Mouse (Mus musculus): ENCODE data around the gene Pkhd1. TPM values are rescaled to one million over a fixed set of nuclear protein-coding genes. Genes with fewer than 3 reads are reported as not detected.

Gene Pkhd1
- total RNA-seq (2017) = not detected in 2 replicates

GRCm38 (mm10) chr1:20617849-20618530 is at the start of gene Pkhd1:
TSS of gene Pkhd1 (minus strand) at chr1:20618064.
- ATAC-seq (replicated peaks in 1 of 2; ENCODE audit: insufficient read depth in 1 of 2, low FRiP score in 2 of 2, low TSS enrichment in 1 of 2, low read depth in 1 of 2, poor library complexity in 2 of 2, severe bottlenecking in 2 of 2) = no peak

- no peak for ATAC-seq (replicated peaks in 1 of 2; ENCODE audit: insufficient read depth in 1 of 2, low FRiP score in 2 of 2, low TSS enrichment in 1 of 2, low read depth in 1 of 2, poor library complexity in 2 of 2, severe bottlenecking in 2 of 2)
Observed at GRCm38 (mm10) chr1:20667567-20667966, 49.7 kb upstream of the Pkhd1 start.

- ATAC-seq (replicated peaks in 1 of 2; ENCODE audit: insufficient read depth in 1 of 2, low FRiP score in 2 of 2, low TSS enrichment in 1 of 2, low read depth in 1 of 2, poor library complexity in 2 of 2, severe bottlenecking in 2 of 2) = no peak
Observed at GRCm38 (mm10) chr1:20666233-20666632, 48.4 kb upstream of the Pkhd1 start.

GRCm38 (mm10) chr1:20655085-20655484 is 37.2 kb upstream of the Pkhd1 start:
- ATAC-seq (replicated peaks in 1 of 2; ENCODE audit: insufficient read depth in 1 of 2, low FRiP score in 2 of 2, low TSS enrichment in 1 of 2, low read depth in 1 of 2, poor library complexity in 2 of 2, severe bottlenecking in 2 of 2) = no peak

GRCm38 (mm10) chr1:20653513-20654506 is 35.9 kb upstream of the Pkhd1 start:
- ATAC-seq (replicated peaks in 1 of 2; ENCODE audit: insufficient read depth in 1 of 2, low FRiP score in 2 of 2, low TSS enrichment in 1 of 2, low read depth in 1 of 2, poor library complexity in 2 of 2, severe bottlenecking in 2 of 2) = no peak

- ATAC-seq (replicated peaks in 1 of 2; ENCODE audit: insufficient read depth in 1 of 2, low FRiP score in 2 of 2, low TSS enrichment in 1 of 2, low read depth in 1 of 2, poor library complexity in 2 of 2, severe bottlenecking in 2 of 2) = no peak
Observed at GRCm38 (mm10) chr1:20634856-20635255, 17.0 kb upstream of the Pkhd1 start.

- ATAC-seq (replicated peaks in 1 of 2; ENCODE audit: insufficient read depth in 1 of 2, low FRiP score in 2 of 2, low TSS enrichment in 1 of 2, low read depth in 1 of 2, poor library complexity in 2 of 2, severe bottlenecking in 2 of 2) = no peak
Observed at GRCm38 (mm10) chr1:20633276-20633869, 15.5 kb upstream of the Pkhd1 start.

GRCm38 (mm10) chr1:20624564-20624963 is 6.7 kb upstream of the Pkhd1 start:
- ATAC-seq (replicated peaks in 1 of 2; ENCODE audit: insufficient read depth in 1 of 2, low FRiP score in 2 of 2, low TSS enrichment in 1 of 2, low read depth in 1 of 2, poor library complexity in 2 of 2, severe bottlenecking in 2 of 2) = no peak

GRCm38 (mm10) chr1:20623375-20623774 is 5.5 kb upstream of the Pkhd1 start:
- no peak for ATAC-seq (replicated peaks in 1 of 2; ENCODE audit: insufficient read depth in 1 of 2, low FRiP score in 2 of 2, low TSS enrichment in 1 of 2, low read depth in 1 of 2, poor library complexity in 2 of 2, severe bottlenecking in 2 of 2)

- no peak for ATAC-seq (replicated peaks in 1 of 2; ENCODE audit: insufficient read depth in 1 of 2, low FRiP score in 2 of 2, low TSS enrichment in 1 of 2, low read depth in 1 of 2, poor library complexity in 2 of 2, severe bottlenecking in 2 of 2)
Observed at GRCm38 (mm10) chr1:20620611-20621010, 2.7 kb upstream of the Pkhd1 start.

GRCm38 (mm10) chr1:20619363-20619762 is 1.5 kb upstream of the Pkhd1 start:
- no peak for ATAC-seq (replicated peaks in 1 of 2; ENCODE audit: insufficient read depth in 1 of 2, low FRiP score in 2 of 2, low TSS enrichment in 1 of 2, low read depth in 1 of 2, poor library complexity in 2 of 2, severe bottlenecking in 2 of 2)

- ATAC-seq (replicated peaks in 1 of 2; ENCODE audit: insufficient read depth in 1 of 2, low FRiP score in 2 of 2, low TSS enrichment in 1 of 2, low read depth in 1 of 2, poor library complexity in 2 of 2, severe bottlenecking in 2 of 2) = 0 out of 4 replicates have a peak, but pooled peaks of 1 of the 2 experiments have one; percentile 32
Observed at GRCm38 (mm10) chr1:20612643-20613042, 5.2 kb downstream of the Pkhd1 start.

- no peak for ATAC-seq (replicated peaks in 1 of 2; ENCODE audit: insufficient read depth in 1 of 2, low FRiP score in 2 of 2, low TSS enrichment in 1 of 2, low read depth in 1 of 2, poor library complexity in 2 of 2, severe bottlenecking in 2 of 2)
Observed at GRCm38 (mm10) chr1:20605489-20605888, 12.4 kb downstream of the Pkhd1 start.

GRCm38 (mm10) chr1:20590488-20590887 is 27.4 kb downstream of the Pkhd1 start:
- no peak for ATAC-seq (replicated peaks in 1 of 2; ENCODE audit: insufficient read depth in 1 of 2, low FRiP score in 2 of 2, low TSS enrichment in 1 of 2, low read depth in 1 of 2, poor library complexity in 2 of 2, severe bottlenecking in 2 of 2)

GRCm38 (mm10) chr1:20571469-20571868 is 46.4 kb downstream of the Pkhd1 start:
- ATAC-seq (replicated peaks in 1 of 2; ENCODE audit: insufficient read depth in 1 of 2, low FRiP score in 2 of 2, low TSS enrichment in 1 of 2, low read depth in 1 of 2, poor library complexity in 2 of 2, severe bottlenecking in 2 of 2) = no peak

- ATAC-seq (replicated peaks in 1 of 2; ENCODE audit: insufficient read depth in 1 of 2, low FRiP score in 2 of 2, low TSS enrichment in 1 of 2, low read depth in 1 of 2, poor library complexity in 2 of 2, severe bottlenecking in 2 of 2) = no peak
Observed at GRCm38 (mm10) chr1:20569430-20569829, 48.4 kb downstream of the Pkhd1 start.

GRCm38 (mm10) chr1:20558443-20558842 is 59.4 kb downstream of the Pkhd1 start:
- no peak for ATAC-seq (replicated peaks in 1 of 2; ENCODE audit: insufficient read depth in 1 of 2, low FRiP score in 2 of 2, low TSS enrichment in 1 of 2, low read depth in 1 of 2, poor library complexity in 2 of 2, severe bottlenecking in 2 of 2)

- ATAC-seq (replicated peaks in 1 of 2; ENCODE audit: insufficient read depth in 1 of 2, low FRiP score in 2 of 2, low TSS enrichment in 1 of 2, low read depth in 1 of 2, poor library complexity in 2 of 2, severe bottlenecking in 2 of 2) = peak; percentile 69 to 75; a peak in 2 of 4 replicates
Observed at GRCm38 (mm10) chr1:20554398-20554797, 63.5 kb downstream of the Pkhd1 start.

Data from hematopoietic stem cell, adult 5-6 weeks (primary cell).